Mouse (Mus musculus): ENCODE measurements around the gene Lfng.

The Lfng gene

GRCm38 (mm10) chr5:140663621-140664180 is 56.6 kb downstream of the Lfng start:
- DNase-seq (ENCODE audit: low read depth), result no peak
